Mouse (Mus musculus): ENCODE measurements at regions not wholly inside any gene's neighbourhood (a gene's known extent, or its start where the extent isn't known, plus 50 kb on each side); places are given as distances from the start of the nearest gene placed in this dataset.

DNA sequence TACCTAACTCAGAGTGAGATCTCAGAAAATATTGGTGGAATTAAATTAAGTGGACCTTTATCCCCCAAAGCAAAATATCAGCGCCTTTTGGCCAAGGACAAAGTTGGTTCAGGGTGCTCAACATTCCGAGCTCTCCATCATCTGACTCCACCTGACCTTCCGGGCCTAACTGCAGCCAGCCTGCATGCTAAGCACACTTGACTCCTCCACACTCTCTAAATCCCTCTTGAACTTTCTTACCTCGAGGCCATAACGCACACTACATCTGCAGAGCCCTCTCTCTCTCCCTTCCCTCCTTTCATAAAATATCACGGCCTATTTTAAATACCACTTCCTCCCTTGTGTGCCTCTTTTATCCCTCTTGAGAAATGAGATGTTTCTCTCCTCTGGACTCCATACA lies 356.1 kb upstream of the Zfp462 start:
- no peak for ATAC-seq (ENCODE audit: insufficient number of reproducible peaks, low FRiP score, low TSS enrichment)

DNA sequence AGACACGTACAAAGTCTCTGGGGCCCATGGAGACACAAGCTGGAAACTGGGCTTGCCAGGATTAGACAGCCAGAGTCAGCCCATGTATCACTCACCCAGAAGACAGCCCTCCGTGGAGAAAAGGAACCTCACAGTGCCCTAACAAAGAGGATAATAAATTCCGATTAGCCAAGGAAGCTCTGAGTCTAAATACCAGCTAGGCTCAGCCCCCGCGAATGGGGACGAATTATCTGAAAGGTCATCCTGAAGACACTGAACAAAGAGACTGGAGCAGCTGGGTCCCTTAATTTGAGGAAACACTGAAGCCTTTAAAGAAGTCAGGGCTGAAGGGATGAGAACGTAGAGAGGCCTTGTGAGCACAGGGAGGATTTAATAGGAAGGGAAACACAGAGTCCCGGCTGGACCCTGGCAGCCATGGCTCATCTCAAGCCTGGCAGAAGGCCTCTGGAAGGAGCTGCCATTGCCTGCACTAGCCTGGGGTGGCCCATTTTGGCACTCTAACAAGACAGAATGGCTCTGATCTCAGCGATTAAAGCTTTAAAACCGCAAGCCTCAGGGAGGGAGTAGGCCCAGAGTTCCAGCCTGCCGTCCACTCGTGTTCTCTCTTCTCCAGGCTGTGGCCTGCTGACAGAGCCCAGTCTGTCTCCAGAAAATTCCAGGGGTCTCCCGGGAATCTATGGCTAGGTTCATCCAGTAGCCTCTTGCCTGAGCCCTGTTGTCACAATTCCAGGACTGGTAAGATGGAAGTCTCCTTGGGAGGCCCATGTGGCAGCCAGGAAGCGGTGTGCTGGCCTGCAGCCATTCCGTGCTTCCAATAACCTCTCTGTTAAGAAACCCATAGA lies 343.0 kb upstream of the Zfp462 start:
- peak; percentile 26; the same call in 1 of the 2 replicates for ATAC-seq (ENCODE audit: insufficient number of reproducible peaks, low FRiP score, low TSS enrichment)

DNA sequence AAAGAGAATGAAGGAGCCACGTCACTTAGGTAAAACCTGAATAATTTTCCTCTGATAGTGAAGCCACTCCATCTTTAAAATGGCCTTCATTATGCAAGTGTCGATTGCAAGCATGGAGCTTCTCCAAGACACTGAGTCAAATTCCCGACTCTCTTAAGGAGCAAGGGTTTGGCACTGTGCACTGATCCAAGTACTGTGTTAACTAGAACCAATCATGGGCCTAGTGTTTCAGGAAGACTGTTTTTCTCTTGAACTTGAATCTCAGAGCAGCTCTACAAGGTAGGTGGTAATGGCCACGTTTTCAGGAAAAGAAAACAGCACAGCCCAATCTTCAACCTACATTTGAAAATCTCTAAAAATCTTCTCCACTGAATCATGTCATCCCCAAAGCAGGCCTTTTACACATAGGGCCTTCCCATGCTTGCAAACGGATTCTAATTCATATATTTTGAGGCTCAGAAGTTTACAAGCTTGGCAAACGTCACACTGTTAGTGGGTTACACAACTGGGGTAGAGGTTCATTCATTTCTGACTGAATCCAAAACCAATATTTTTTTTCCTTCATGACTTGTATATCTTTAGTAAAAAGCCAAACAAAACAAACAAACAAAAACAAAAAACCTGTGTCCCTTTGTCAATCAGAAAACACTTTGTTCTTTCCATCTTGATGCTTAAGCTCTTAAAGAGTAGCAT lies 342.2 kb upstream of the Zfp462 start:
- no peak for ATAC-seq (ENCODE audit: insufficient number of reproducible peaks, low FRiP score, low TSS enrichment)

DNA sequence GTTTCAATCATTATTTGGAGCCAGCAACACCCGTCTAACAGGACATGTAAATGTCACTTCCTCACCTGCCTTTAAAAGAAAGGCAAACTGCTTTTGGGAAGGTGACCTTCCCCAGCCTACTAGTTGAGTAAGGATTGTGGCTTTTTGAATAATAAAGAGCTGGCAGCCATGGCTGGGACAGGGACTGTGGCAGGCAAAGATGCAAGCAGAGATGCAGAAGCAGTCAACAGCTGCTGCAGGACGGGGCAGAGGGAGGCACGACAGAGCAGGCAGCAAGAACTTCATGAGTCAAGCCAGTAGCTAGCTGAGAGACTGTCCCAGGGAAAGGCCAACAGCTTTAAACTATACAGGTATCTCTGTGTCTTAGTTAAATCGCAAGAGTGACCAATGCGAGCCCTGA lies 334.7 kb upstream of the Zfp462 start:
- ATAC-seq (ENCODE audit: insufficient number of reproducible peaks, low FRiP score, low TSS enrichment), result no peak

DNA sequence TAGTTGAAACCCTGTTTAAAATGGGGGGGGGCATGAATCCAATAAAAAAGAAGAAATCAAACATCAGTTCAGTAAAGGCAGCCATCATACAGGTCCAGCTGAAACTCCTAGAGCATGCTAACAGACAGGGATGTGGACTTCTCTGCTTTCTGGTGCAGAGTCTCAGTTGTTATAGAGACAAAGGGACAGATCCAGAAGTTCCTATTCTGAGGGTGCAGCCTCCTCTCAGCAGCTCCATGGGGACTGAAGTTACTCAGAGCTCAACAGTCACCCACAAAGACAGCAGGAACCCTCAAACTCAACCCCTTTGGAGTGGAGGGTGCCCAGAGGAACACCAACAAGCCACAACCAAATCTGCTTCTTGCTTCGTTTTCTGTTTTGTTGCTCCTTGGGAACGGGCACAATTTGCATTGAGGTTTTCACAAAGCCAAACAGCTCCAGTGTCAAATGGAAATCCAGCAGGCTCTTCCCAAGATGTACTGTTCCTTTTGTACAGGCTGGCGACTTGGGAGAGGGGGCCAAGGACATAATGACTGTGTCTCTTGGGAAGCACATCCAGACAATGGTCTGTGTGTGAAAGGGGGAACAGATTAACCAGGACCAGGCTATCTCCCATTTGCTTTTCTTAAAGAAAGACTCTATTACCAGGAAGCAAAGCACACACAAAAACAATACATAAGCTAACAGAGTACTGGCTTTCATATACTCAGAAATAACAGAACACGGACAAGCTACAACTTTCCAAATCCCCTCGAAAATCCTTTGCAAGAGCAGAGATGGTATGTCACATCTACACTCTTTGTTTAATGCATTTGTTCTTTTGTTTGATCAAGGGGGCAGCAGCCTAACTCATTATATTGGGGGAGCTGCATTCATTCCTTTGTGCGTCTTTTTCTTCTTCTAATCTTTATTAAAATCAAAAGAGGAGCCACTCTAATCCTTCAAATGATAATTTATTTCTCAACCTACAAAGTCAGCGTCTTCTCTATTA lies 332.6 kb upstream of the Zfp462 start:
- ATAC-seq (ENCODE audit: insufficient number of reproducible peaks, low FRiP score, low TSS enrichment), result no peak

DNA sequence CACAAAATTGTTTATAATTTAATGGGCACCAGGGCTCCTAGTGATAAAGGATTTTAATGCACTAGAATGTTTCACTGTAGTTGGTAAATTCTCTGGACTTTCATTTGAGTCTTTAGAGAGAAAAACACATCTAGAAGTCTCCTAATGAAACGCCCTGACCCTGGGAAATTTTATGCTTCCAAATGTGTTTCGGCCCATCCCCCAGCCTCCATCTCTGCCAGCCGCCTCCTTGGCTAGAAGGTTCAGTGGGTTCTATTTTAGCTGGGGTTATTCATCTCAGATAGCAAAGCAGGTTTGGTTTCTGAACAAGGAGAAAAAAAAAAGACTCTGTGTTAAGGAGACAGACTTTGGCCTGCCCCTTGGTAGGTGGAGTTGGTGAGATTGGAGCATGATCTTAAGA lies 331.8 kb upstream of the Zfp462 start:
- ATAC-seq (ENCODE audit: insufficient number of reproducible peaks, low FRiP score, low TSS enrichment), result no peak

DNA sequence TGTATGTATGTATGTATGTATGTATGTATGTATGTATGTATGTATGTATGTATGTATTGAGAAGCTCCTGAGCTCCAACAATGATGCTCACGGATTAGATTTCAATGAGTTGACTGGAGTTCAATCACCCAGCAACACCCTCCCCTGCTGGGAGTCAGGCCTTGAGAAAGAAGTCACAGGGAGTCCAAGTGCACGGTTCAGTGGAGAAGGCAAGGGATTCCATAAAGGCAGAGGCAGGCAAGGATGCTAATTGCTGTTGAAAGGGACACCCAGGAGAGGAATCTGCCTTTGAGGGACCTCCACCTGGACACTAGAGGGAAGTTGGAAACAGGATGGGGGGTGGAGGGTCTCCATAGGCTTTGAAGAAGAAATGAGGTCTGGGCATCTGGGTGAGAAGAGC lies 331.2 kb upstream of the Zfp462 start:
- no peak for ATAC-seq (ENCODE audit: insufficient number of reproducible peaks, low FRiP score, low TSS enrichment)

DNA sequence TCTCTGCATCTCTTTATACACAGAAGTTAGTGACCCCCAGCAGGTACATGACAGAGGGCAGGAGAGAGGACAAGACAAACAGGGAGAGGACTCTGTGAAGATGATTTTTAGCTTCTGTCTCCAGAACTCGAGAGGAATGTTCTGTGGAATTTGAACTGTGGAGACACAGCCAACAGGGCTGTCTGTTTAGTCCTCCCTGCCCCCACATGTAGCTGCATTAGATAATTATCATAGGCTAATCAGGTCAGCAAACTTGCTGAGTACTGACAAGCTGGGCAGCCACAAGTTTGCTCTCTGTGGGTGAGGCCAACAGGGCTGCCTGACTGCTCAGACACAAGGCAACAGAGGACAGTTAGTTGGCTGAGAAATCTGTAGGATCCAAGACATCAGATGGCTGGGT lies 329.0 kb upstream of the Zfp462 start:
- no peak for ATAC-seq (ENCODE audit: insufficient number of reproducible peaks, low FRiP score, low TSS enrichment)

DNA sequence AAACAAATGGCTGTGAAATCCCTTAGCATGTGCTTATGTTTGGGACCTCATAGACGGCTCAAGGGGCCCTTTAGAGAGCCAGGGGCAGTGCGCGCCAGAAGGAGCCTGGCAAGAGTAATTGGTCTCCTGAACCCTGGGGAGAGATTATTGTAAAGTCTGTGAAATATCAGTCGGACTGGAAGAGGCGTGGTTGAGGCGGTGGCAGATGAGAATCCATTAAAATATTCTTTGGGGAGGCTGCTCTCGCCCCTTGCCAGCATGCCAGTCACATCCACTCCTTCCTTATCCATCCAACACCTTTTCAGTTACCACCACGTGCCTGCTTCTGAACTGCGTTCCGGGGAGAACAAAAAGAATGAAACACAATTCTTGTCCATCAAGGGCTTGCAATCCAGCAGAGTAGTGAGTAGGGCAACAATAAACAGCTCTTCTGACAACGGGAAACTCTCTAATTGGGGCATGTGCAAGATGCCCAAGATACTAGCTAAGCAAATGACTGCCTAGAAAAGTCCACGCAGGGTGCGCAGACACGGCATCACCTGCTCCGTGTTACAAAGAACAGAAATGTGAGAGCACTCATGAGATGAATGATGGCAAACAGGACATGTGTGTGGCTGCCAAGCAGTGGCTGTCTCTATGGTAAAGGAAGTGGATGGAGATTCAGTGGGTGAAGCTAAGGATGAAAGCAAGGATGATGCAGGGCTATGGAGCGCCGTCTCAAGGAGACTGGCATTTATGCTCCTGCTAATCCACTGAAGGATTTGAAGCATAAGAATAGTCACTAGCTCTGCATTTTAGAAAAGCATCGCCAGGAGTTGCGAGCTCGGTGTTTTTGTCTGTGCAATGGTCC lies 320.6 kb upstream of the Zfp462 start:
- no peak for ATAC-seq (ENCODE audit: insufficient number of reproducible peaks, low FRiP score, low TSS enrichment)

DNA sequence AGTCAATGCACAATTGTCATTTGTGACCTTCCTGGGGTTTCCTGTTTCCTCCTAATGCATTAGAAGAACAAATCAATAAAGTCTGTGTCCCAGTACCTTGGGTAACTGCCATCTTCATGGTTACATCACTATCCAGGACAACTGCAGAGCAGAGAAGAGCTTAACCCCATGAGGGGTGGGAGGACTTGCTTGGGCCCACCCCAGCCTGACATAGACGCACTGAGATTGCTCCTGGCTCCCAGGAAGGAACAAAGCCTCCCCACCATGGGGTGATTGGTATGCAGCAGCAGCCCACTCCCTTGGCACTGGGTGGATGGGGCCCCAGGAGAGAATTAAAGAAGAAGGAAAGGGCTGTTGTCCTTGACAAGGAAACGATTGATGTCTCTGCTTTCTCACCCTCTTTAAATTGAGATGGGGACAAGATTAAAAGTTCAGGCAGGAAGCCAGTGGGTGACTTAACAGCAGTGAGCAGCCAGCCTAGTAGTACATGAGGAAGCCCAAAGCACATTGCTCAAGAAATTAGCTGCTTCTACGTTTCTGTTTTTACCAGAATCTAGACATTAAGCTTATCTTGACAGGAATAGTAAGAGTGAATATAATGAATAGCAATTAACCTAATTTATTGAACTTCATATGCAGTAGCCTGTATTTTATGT lies 307.7 kb upstream of the Zfp462 start:
- no peak for ATAC-seq (ENCODE audit: insufficient number of reproducible peaks, low FRiP score, low TSS enrichment)

DNA sequence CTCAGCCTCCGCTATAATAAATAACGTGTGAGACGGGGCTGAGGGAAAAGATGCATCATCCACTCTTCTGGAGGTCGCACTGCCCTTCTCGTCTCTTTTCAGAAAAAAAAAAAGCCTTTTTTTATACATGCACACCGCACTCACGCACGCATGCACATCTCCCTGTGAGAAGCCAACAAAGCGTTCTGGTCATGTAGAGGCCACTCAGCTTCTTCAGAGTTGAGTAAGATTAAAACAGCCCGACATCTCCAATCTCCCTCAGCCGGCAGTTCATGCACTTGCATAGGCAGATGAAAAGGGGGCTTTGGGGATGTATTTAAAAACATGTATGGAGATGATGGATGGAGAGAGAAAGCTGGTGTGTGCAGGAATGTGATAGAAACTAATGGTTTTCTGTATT lies 298.8 kb upstream of the Zfp462 start:
- ATAC-seq (ENCODE audit: insufficient number of reproducible peaks, low FRiP score, low TSS enrichment), result no peak

DNA sequence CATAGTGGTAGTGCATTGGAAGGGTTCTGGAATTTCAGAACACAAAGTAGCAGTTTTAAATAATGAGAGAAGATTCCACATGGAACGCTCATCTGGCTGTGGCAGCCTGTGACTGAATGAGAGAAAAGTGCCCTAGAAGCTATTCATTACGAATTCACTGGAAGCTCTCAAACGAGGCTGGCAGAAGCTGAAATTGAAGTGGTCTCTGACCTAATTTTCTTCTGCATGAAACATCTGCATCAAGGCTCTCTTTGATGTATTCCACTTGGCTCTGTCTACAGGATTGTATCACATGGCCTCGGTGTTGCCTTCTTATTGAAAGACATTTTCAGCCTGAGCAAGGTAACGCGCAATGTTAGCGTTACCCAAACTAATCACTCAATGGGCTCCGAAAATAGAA lies 298.4 kb upstream of the Zfp462 start:
- ATAC-seq (ENCODE audit: insufficient number of reproducible peaks, low FRiP score, low TSS enrichment), result no peak

DNA sequence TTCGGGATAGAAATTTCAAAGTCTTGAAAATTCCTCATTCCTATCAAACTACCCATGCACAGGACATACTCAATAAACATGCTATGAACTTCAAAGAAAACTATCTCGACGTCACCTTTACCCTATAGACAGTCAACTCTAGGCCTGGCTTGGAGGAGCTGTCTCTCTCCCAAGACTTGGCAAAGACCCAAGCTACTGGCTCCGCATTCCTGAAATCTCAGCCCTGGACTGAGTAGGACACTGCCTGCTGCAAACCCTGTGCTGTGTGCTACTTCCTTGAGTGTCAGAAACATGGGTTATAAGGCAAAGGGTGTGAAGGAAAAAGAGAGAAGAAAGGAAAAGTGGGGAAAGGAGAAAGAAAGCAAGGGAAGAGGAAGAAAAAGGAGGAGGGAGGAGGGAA lies 296.6 kb upstream of the Zfp462 start:
- no peak for ATAC-seq (ENCODE audit: insufficient number of reproducible peaks, low FRiP score, low TSS enrichment)

DNA sequence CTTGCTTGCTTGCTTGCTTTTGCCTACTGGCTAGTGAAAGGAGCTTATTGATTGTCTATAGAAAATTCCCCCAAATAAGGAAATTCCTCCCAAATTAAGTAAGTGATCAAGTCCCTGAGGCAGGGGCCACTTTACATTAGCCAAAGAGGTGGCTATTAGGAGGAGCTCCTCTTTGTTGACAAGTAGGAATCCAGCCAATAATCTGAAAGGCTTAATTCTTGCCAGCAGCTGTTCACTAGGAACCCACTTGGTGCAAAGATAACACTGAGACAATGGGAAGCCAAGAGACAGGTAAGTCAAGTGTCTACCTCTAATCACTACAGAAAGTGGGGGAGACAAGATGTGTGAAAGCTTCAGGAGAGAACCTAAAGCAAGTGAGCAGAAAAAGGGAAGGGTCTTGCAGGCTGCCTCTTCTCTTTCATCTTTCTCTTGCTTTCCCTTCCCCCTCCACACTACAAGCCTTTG lies 293.2 kb upstream of the Zfp462 start:
- ATAC-seq (ENCODE audit: insufficient number of reproducible peaks, low FRiP score, low TSS enrichment), result no peak

DNA sequence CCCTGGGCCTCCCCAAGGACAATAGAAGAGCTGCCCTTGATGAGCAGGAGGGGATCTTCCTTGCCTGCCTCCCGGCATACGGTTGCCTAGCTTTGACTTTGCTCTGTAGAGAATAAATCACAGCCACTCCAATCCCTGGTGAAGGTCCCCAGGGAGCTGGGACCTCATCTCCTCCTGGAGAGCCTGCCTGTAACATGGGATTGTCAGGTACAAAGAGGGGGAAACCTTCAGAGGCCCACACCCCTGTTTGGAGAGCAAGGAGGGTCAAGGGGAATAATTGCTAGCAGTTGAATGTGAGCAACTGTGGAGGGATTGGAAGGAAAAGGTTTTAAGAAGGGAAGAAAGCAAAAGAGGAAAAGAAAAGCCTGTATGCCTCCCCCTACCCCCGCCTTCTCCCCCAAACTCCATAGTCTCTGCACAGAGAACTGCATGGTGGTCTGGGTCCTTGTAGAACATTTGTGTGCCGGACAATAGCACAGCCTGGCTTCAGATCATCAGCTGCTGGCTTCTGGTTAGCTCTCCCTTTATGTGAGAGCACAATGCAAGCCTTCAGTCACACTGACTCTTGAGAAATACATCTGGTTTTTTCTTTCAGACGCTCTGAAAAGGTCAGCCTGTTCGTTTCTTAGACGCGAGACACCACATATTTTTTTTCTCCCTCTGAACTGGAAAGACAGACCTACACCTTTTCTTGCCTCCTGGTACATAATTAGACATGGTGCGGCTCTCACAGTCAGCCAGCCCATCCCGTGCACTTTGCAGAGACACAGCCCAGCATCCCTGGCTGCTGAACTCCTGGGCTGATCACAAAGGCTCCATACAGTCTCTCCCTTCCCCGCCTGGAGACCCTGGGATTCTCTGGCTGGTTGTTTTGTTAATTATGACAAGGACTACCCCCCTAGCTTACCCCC lies 292.5 kb upstream of the Zfp462 start:
- ATAC-seq (ENCODE audit: insufficient number of reproducible peaks, low FRiP score, low TSS enrichment), result no peak

DNA sequence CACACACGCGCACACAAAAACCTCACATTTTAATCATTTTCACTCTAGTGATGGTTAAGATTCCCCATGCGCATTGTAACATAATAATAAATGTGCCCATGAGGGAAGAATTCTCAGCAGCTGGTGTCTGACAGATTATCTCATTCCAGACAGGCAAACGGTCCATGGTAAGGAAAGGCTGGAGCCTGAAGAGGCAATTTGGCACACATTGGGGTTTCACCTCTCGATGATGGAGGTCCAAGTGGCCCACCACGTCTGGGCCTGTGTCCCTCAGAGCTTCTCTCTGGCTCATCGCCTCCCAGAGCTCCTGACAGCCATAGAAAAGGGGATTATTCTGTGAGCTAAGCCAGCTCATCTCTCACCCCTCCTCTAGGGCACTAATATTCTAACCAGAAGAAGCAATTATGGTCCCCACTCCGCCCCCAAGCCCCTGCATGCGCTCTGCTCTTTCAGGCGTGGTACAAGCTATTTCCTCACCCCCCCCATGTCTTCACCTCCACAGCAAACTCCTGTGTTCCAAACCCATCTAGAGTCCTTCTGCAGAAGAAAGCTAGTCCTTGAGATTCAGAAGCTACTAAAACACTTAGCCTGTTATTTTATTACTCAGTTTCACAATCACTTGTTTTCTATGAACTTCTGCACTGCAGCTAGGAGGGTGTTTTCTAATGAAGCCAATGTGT lies 291.6 kb upstream of the Zfp462 start:
- ATAC-seq (ENCODE audit: insufficient number of reproducible peaks, low FRiP score, low TSS enrichment), result no peak
